Comparison of ENCODE assay signal across 8 mouse cellular contexts in genomic region chr3:58524246-58524645, GRCm38 (mm10). TPM values are rescaled to one million over a fixed set of nuclear protein-coding genes. Genes with fewer than 3 reads are reported as not detected.
A peak's percentile ranks its signal among the peaks of the same experiment; 100 is the strongest.
DNase-seq lines count a peak whose midpoint lies in the region; ATAC-seq and TF ChIP-seq lines count a peak whose summit lies in the region.

No protein-coding gene starts in this region.

- H3K27ac ChIP-seq in forebrain, embryonic 10.5 days, result 0 out of 2 replicates have a peak overlapping the region, but pooled peaks have one; percentile 98
- H3K27ac ChIP-seq in limb, embryonic 14.5 days (replicated peaks; ENCODE audit: low read depth, low read length), result no peak overlapping the region

- no peaks in the 10 kb centered on the region for H3K9me3 ChIP-seq in forebrain, embryonic 10.5 days
- no peaks in the 10 kb centered on the region for H3K9me3 ChIP-seq in limb, embryonic 14.5 days (ENCODE audit: control insufficient read depth, low read length)

- peaks cover 35% of the 10 kb centered on the region for H3K36me3 ChIP-seq in forebrain, embryonic 10.5 days (replicated peaks)
- H3K36me3 ChIP-seq in limb, embryonic 14.5 days (ENCODE audit: control insufficient read depth, insufficient read depth, low read length), result peaks cover 25% of the 10 kb centered on the region

- WGBS in forebrain, embryonic 10.5 days, result 81% methylated on average over 4 of the region's 4 CpGs
- WGBS in limb, embryonic 14.5 days, result 42% methylated on average over 4 of the region's 4 CpGs

- no peak for ATAC-seq in limb, embryonic 14.5 days (ENCODE audit: low FRiP score, low read depth)

- peak overlapping the region; percentile 90 for H3K9ac ChIP-seq in limb, embryonic 14.5 days (ENCODE audit: low read depth, low read length, severe bottlenecking)

- peaks cover 22% of the 10 kb centered on the region for H3K4me1 ChIP-seq in forebrain, embryonic 10.5 days
- H3K4me1 ChIP-seq in limb, embryonic 14.5 days (ENCODE audit: control insufficient read depth, insufficient read depth, low read length), result peaks cover 8% of the 10 kb centered on the region; the same call in 1 of the 2 replicates

- H3K4me2 ChIP-seq in limb, embryonic 14.5 days (replicated peaks; ENCODE audit: low read depth, low read length, severe bottlenecking), result peak overlapping the region; percentile 43

- H3K27me3 ChIP-seq in forebrain, embryonic 10.5 days (ENCODE audit: poor library complexity, severe bottlenecking), result no peaks in the 10 kb centered on the region
- no peaks in the 10 kb centered on the region for H3K27me3 ChIP-seq in limb, embryonic 14.5 days (ENCODE audit: control insufficient read depth, insufficient read depth, low read length)

- intact Hi-C loops in left cerebral cortex, postnatal 14 days (cut with DNase I), result no loop called here

- TF ChIP-seq POLR2A in limb, embryonic 14.5 days (IDR thresholded peaks at IDR 0.05; ENCODE audit: borderline replicate concordance, extremely low read depth, insufficient read depth, insufficient read length), result no peak

- H3K4me3 ChIP-seq in forebrain, embryonic 10.5 days, result peak overlapping the region; percentile 98
- peak overlapping the region; percentile 74 for H3K4me3 ChIP-seq in limb, embryonic 14.5 days (replicated peaks; ENCODE audit: low read length)

- DNase-seq in cerebellum, adult 9-10 months, result peak; percentile 26
- DNase-seq in cerebellum, adult 9-11 months, result no peak
- DNase-seq in 3T3-L1 (ENCODE audit: low read depth, low spot score), result peak; percentile 38
- DNase-seq in forebrain, embryonic 10.5 days (ENCODE audit: extremely low spot score, low spot score), result no peak
- DNase-seq in limb, embryonic 14.5 days (ENCODE audit: low spot score), result no peak
- no peak for DNase-seq in frontal cortex, postnatal 10 days (ENCODE audit: low spot score in 2 of 2)
- DNase-seq in left cerebral cortex, postnatal 14 days (ENCODE audit: low spot score in 2 of 2), result no peak
- DNase-seq in cerebellum, postnatal 25 days, result no peak

RNA-seq across cellular contexts. Expression of gene Eif2a, which starts 1.4 kb away (rescaled TPM):
- 57.0 and 58.1 TPM in 2 replicates for polyA plus RNA-seq in forebrain, embryonic 10.5 days (2016; fragmentation: Nextera tagmentation; extraction: Ambion mirVana)
- polyA plus RNA-seq in limb, embryonic 14.5 days (2012; rRNA removed), result 49.7 and 52.2 TPM in 2 replicates
- polyA plus RNA-seq in limb, embryonic 14.5 days (2014; fragmentation: Nextera tagmentation; extraction: Ambion mirVana), result 52.8 and 55.8 TPM in 2 replicates
- 10 to 100 TPM; 43.4 to 44.1 TPM for total RNA-seq in left cerebral cortex, postnatal 14 days (2021)

RNA-seq across cellular contexts. Expression of gene Serp1, which starts 1.4 kb away (rescaled TPM):
- 142 and 146 TPM in 2 replicates for polyA plus RNA-seq in forebrain, embryonic 10.5 days (2016; fragmentation: Nextera tagmentation; extraction: Ambion mirVana)
- polyA plus RNA-seq in limb, embryonic 14.5 days (2012; rRNA removed), result 63.8 and 65.7 TPM in 2 replicates
- 168 and 177 TPM in 2 replicates for polyA plus RNA-seq in limb, embryonic 14.5 days (2014; fragmentation: Nextera tagmentation; extraction: Ambion mirVana)
- 10 to 100 TPM; 24.7 to 26.8 TPM for total RNA-seq in left cerebral cortex, postnatal 14 days (2021)

RNA-seq across cellular contexts. Expression of gene Selenot, which starts 52.2 kb away (rescaled TPM):
- polyA plus RNA-seq in forebrain, embryonic 10.5 days (2016; fragmentation: Nextera tagmentation; extraction: Ambion mirVana), result 15.7 and 18.1 TPM in 2 replicates
- 35.2 and 37.6 TPM in 2 replicates for polyA plus RNA-seq in limb, embryonic 14.5 days (2012; rRNA removed)
- 18.3 and 21.1 TPM in 2 replicates for polyA plus RNA-seq in limb, embryonic 14.5 days (2014; fragmentation: Nextera tagmentation; extraction: Ambion mirVana)
- total RNA-seq in left cerebral cortex, postnatal 14 days (2021), result 100 to 1,000 TPM; 166 to 173 TPM

Comparison
In these comparisons a context has a peak if more than half of its experiments do, and no peak if none do; other contexts are left out.
1. DNase-seq: peak in cerebellum, adult 9-10 months (single experiment) and 3T3-L1 (single experiment); none in cerebellum, adult 9-11 months (single experiment), forebrain, embryonic 10.5 days (single experiment), limb, embryonic 14.5 days (single experiment), frontal cortex, postnatal 10 days (0 of 2), left cerebral cortex, postnatal 14 days (0 of 2) and cerebellum, postnatal 25 days (0 of 2).